Mouse (Mus musculus): ENCODE results near the gene Fryl.

Gene Fryl

GRCm38 (mm10) chr5:73221826-73222225 lies 34.6 kb downstream of the Fryl start:
- no peak for DNase-seq (ENCODE audit: low read depth)

- no peak for DNase-seq (ENCODE audit: low read depth)
Observed at GRCm38 (mm10) chr5:73219716-73220115, 36.7 kb downstream of the Fryl start.

- DNase-seq (ENCODE audit: low read depth) = no peak
Observed at GRCm38 (mm10) chr5:73218065-73218464, 38.4 kb downstream of the Fryl start.

GRCm38 (mm10) chr5:73217116-73217515 lies 39.3 kb downstream of the Fryl start:
- DNase-seq (ENCODE audit: low read depth) = no peak

GRCm38 (mm10) chr5:73216014-73216413 lies 40.4 kb downstream of the Fryl start:
- DNase-seq (ENCODE audit: low read depth) = no peak

- no peak for DNase-seq (ENCODE audit: low read depth)
Observed at GRCm38 (mm10) chr5:73212446-73212845, 44.0 kb downstream of the Fryl start.

GRCm38 (mm10) chr5:73211961-73212360 lies 44.5 kb downstream of the Fryl start:
- no peak for DNase-seq (ENCODE audit: low read depth)

GRCm38 (mm10) chr5:73210971-73211315 lies 45.5 kb downstream of the Fryl start:
- no peak for DNase-seq (ENCODE audit: low read depth)

GRCm38 (mm10) chr5:73210127-73210970 lies 46.1 kb downstream of the Fryl start:
- no peak for DNase-seq (ENCODE audit: low read depth)

- no peak for DNase-seq (ENCODE audit: low read depth)
Observed at GRCm38 (mm10) chr5:73209201-73210096, 47.0 kb downstream of the Fryl start.

- DNase-seq (ENCODE audit: low read depth) = no peak
Observed at GRCm38 (mm10) chr5:73208645-73209044, 47.8 kb downstream of the Fryl start.

- no peak for DNase-seq (ENCODE audit: low read depth)
Observed at GRCm38 (mm10) chr5:73206722-73207121, 49.7 kb downstream of the Fryl start.

GRCm38 (mm10) chr5:73205996-73206629 lies 50.3 kb downstream of the Fryl start:
- no peak for DNase-seq (ENCODE audit: low read depth)

GRCm38 (mm10) chr5:73205050-73205449 lies 51.4 kb downstream of the Fryl start:
- no peak for DNase-seq (ENCODE audit: low read depth)

GRCm38 (mm10) chr5:73202498-73202897 lies 53.9 kb downstream of the Fryl start:
- DNase-seq (ENCODE audit: low read depth) = no peak

GRCm38 (mm10) chr5:73202077-73202476 lies 54.3 kb downstream of the Fryl start:
- DNase-seq (ENCODE audit: low read depth) = no peak

GRCm38 (mm10) chr5:73200387-73201384 lies 55.7 kb downstream of the Fryl start:
- DNase-seq (ENCODE audit: low read depth) = no peak

GRCm38 (mm10) chr5:73199586-73199985 lies 56.8 kb downstream of the Fryl start:
- no peak for DNase-seq (ENCODE audit: low read depth)

GRCm38 (mm10) chr5:73198690-73199089 lies 57.7 kb downstream of the Fryl start:
- DNase-seq (ENCODE audit: low read depth) = no peak

GRCm38 (mm10) chr5:73197796-73198195 lies 58.6 kb downstream of the Fryl start:
- DNase-seq (ENCODE audit: low read depth) = no peak

GRCm38 (mm10) chr5:73194740-73195139 lies 61.7 kb downstream of the Fryl start:
- DNase-seq (ENCODE audit: low read depth) = no peak
